Mouse (Mus musculus) stomach, postnatal 0 days (tissue): ENCODE measurements around the gene Taf5. TPM values are rescaled to one million over a fixed set of nuclear protein-coding genes. Genes with fewer than 3 reads are reported as not detected.

Experiments used
- ATAC-seq: fragments of 200-750 bp; cut with Nextera tagmentation; 2 replicates; pipeline ENCODE4 v1.8.0; 2017; ENCODE audit not compliant: low FRiP score, low TSS enrichment
- DNase-seq: peaks from one replicate; pipeline ENCODE4 v3.0.0-alpha.2; 2016; ENCODE audit warnings: low spot score
- H3K27ac ChIP-seq: fragments of 300-500 bp; sonication (generic); replicated peaks from 2 replicates; pipeline ENCODE4 v1.5.1; 2014; ENCODE audit warnings: mild to moderate bottlenecking, control low read depth
- H3K27me3 ChIP-seq: fragments of 300-500 bp; sonication (generic); 2 replicates; pipeline ENCODE4 v1.6.1; 2014; ENCODE audit warnings: low read length; ENCODE audit not compliant: control insufficient read depth, insufficient read depth
- H3K36me3 ChIP-seq: fragments of 300-500 bp; sonication (generic); 2 replicates; pipeline ENCODE4 v1.6.1; 2014; ENCODE audit warnings: low read length, mixed read lengths; ENCODE audit not compliant: control insufficient read depth, insufficient read depth
- H3K4me1 ChIP-seq: fragments of 300-500 bp; sonication (generic); replicated peaks from 2 replicates; pipeline ENCODE4 v1.6.1; 2014; ENCODE audit warnings: antibody characterized with exemption; ENCODE audit not compliant: control insufficient read depth, insufficient read depth
- H3K4me2 ChIP-seq: fragments of 300-500 bp; sonication (generic); replicated peaks from 2 replicates; pipeline ENCODE4 v1.6.1; 2014; ENCODE audit warnings: low read depth, mild to moderate bottlenecking, control low read depth, moderate library complexity
- H3K4me3 ChIP-seq: fragments of 300-500 bp; sonication (generic); 2 replicates; pipeline ENCODE4 v1.5.1; 2014; ENCODE audit warnings: low read depth, low read length, control low read depth
- H3K9ac ChIP-seq: fragments of 300-500 bp; sonication (generic); 2 replicates; pipeline ENCODE4 v1.6.1; 2014; ENCODE audit warnings: mild to moderate bottlenecking, low read length, control low read depth, mixed read lengths
- H3K9me3 ChIP-seq: fragments of 300-500 bp; sonication (generic); 2 replicates; pipeline ENCODE4 v1.6.1; 2016; ENCODE audit warnings: low read length; ENCODE audit not compliant: control insufficient read depth
- CTCF ChIP-seq: IDR thresholded peaks from 2 replicates; pipeline ENCODE4 v1.5.1; 2016; ENCODE audit warnings: antibody characterized with exemption, low read depth, mild to moderate bottlenecking, moderate library complexity
- EP300 ChIP-seq: optimal IDR thresholded peaks from 2 replicates; pipeline ENCODE3; 2016; ENCODE audit warnings: antibody characterized with exemption
- WGBS: fragments of 180-500 bp; shearing (Covaris S2); extraction: QIAGEN DNeasy Blood & Tissue Kit; methylation state at CpG from one replicate; pipeline ENCODE4 v1.1.7; 2014; 5-methylcytosine and 5-hydroxymethylcytosine counted together
- polyA plus RNA-seq: library from polyadenylated mRNA; unstranded; fragments of >200 nt; fragmentation: Nextera tagmentation; extraction: Ambion mirVana; gene quantifications from 2 replicates; pipeline ENCODE4 v1.2.1, GENCODE M21; 2015

Taf5 gene
- polyA plus RNA-seq, 1 experiment from 2014 or later, result 1.6 TPM

DNA sequence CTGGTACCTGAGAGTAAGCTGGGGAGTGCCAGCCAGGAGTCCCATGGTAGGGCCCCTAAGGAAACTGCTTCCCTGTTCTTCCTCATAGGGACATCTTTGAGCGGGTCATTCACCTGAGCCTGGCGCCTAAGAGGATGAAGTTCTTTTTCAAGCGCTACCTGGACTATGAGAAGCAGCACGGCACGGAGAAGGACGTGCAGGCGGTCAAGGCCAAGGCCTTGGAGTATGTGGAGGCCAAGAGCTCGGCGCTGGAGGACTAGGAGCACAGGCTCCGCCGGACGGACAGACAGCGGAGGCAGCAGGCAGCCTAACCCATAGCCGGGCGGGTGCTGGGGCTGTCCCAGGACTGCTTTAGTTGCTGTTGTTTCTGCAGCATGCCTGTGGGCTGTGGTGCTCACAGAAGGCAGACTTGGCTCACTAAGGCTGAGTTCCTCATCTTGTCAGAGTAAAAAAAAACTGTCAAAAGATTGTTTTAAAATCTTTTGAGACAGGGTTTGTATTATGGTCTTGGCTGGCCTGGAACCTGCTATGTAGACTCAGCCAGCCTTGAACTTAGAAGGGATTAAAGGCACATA is 63.1 kb downstream of the Taf5 start:
- no peak overlapping the region for H3K9ac ChIP-seq
- no peak overlapping the region for H3K4me3 ChIP-seq
- no peaks in the 10 kb centered on the region for H3K9me3 ChIP-seq
- TF ChIP-seq CTCF, result no peak
- TF ChIP-seq EP300, result no peak
- H3K27ac ChIP-seq, result no peak overlapping the region
- no peak overlapping the region for H3K4me2 ChIP-seq
- 94% methylated on average over 15 of the region's 15 CpGs for WGBS
- peaks cover 38% of the 10 kb centered on the region for H3K36me3 ChIP-seq
- DNase-seq (no peak), ATAC-seq (no peak)
- H3K27me3 ChIP-seq, result no peaks in the 10 kb centered on the region
- H3K4me1 ChIP-seq, result no peaks in the 10 kb centered on the region

Other genes with a start within 250 kb of the Taf5 start
- 3.5 and 4.2 TPM in 2 replicates for gene Ina, start 53.0 kb upstream of the Taf5 start, polyA plus RNA-seq
- 59.4 and 70.9 TPM in 2 replicates for gene Nt5c2, start 52.6 kb upstream of the Taf5 start, polyA plus RNA-seq
- gene Pcgf6, start 16.8 kb upstream of the Taf5 start, polyA plus RNA-seq, result 9.8 and 10.1 TPM in 2 replicates
- 1,643 and 1,847 TPM in 2 replicates for gene Usmg5, start 22.9 kb downstream of the Taf5 start, polyA plus RNA-seq
- gene Pdcd11, start 23.0 kb downstream of the Taf5 start, polyA plus RNA-seq, result 4.2 TPM in 2 replicates
- gene Calhm2, start 70.5 kb downstream of the Taf5 start, polyA plus RNA-seq, result 3.9 and 4.3 TPM in 2 replicates
- gene Calhm1, start 76.5 kb downstream of the Taf5 start, polyA plus RNA-seq, result not detected in 2 replicates
- gene Calhm3, start 90.0 kb downstream of the Taf5 start, polyA plus RNA-seq, result not detected in 2 replicates
- gene Neurl1a, start 111.1 kb downstream of the Taf5 start, polyA plus RNA-seq, result 3.9 TPM in 2 replicates